Mouse (Mus musculus) cerebellum, adult 18-20 months (tissue): ENCODE measurements at regions not wholly inside any gene's neighbourhood (a gene's known extent, or its start where the extent isn't known, plus 50 kb on each side); places are given as distances from the start of the nearest gene placed in this dataset.

ENCODE experiments used
- DNase-seq, 2 experiments: peaks; one replicate each; pipeline ENCODE4 v3.0.0; 2021

DNA sequence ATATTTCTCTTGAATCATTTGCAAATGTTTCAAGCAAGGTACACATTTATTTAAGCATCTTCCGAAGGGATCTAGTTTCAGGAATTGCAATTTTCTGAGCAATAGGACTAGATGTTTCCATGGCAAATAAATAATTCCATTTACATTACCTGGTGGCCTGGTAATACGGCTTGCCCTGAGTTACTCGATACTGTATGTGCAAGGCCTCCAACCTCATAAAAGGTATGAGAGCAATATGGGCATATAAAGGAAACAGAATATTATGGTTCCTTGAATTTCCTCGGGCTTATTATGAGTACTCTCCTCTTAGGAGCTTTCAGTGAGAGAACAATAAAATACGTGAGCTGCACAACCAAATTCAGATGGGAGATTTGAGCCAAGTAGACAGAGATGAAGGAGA, 81.4 kb upstream of the Gm9972 start:
- DNase-seq = no peak

DNA sequence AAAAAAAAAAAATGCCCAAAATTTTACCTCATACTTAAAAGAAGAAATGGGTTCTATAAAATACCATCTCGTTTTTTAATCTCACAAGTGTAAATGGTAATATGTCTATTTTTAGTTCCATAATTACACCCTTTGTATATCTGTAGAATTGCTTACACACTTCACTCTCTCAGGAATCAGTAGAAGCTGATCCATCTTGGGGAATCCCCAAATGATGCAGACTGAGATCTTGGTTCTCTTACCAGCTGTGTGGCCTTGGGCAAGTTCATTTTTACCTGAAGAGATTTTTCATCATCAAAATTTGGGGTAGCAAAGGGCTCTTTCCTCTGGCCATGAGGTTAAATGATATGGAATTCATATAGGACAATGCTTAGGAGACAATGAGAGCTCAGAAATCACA, 69.8 kb upstream of the Gm9972 start:
- no peak for DNase-seq

DNA sequence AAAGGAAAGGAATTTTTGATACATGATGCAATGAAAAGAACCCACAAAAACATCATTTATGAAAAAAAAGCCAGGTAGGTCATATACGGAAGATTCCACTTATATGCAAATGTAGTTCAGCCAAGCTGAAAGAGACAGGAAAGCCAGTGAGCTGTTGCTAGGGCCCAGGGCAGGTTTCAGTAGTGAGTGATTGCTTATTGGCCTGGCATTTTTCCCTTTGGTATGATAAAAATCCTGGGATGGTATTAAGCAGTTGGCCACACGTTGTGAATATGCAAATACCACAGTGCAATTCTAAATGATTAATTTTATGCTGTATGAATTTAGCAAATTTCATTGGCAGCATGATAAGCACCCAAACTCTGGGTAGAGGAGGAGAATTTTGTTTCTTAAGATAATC, 57.3 kb upstream of the Gm9972 start:
- DNase-seq = no peak
